Mouse (Mus musculus) C2C12 (cell line): ENCODE results near the gene A930017K11Rik. TPM values are rescaled to one million over a fixed set of nuclear protein-coding genes. Genes with fewer than 3 reads are reported as not detected.

Experiments used
- H3K27me3 ChIP-seq: one replicate; pipeline ENCODE4 v1.6.1; 2011; ENCODE audit not compliant: control insufficient read depth, insufficient read depth, insufficient read length
- H3K36me3 ChIP-seq: one replicate; pipeline ENCODE4 v1.6.1; 2011; ENCODE audit not compliant: control insufficient read depth, insufficient read depth
- H3K4me3 ChIP-seq: one replicate; pipeline ENCODE4 v1.5.1; 2011; ENCODE audit warnings: mild to moderate bottlenecking, control low read depth; ENCODE audit not compliant: poor library complexity, insufficient read depth, severe bottlenecking
- H3K79me2 ChIP-seq: one replicate; pipeline ENCODE4 v1.6.1; 2011; ENCODE audit not compliant: control insufficient read depth, insufficient read depth
- H3K79me3 ChIP-seq: one replicate; pipeline ENCODE4 v1.6.1; 2011; ENCODE audit warnings: low read depth, control low read depth
- H3ac ChIP-seq: one replicate; pipeline ENCODE3; 2011; ENCODE audit warnings: low read depth; ENCODE audit not compliant: control insufficient read depth, insufficient read length
- CEBPB ChIP-seq: IDR thresholded peaks from one replicate; pipeline ENCODE4 v1.6.1; 2011; ENCODE audit warnings: low read depth, mild to moderate bottlenecking, control low read depth, moderate library complexity
- CTCF ChIP-seq: IDR thresholded peaks from one replicate; pipeline ENCODE4 v1.5.1; 2011; ENCODE audit not compliant: control insufficient read depth, insufficient read depth, insufficient read length
- FOSL1 ChIP-seq: IDR thresholded peaks from one replicate; pipeline ENCODE4 v1.8.0; 2011; ENCODE audit warnings: mild to moderate bottlenecking, low read length; ENCODE audit not compliant: poor library complexity, insufficient read depth, severe bottlenecking
- MAX ChIP-seq: IDR thresholded peaks from one replicate; pipeline ENCODE4 v1.6.1; 2011; ENCODE audit warnings: mild to moderate bottlenecking, control low read depth
- MYOD1 ChIP-seq: IDR thresholded peaks from one replicate; pipeline ENCODE4 v1.6.1; 2011; ENCODE audit warnings: low read depth; ENCODE audit not compliant: control insufficient read depth, insufficient read length
- MYOG ChIP-seq: IDR thresholded peaks from one replicate; pipeline ENCODE4 v1.6.1; 2011; ENCODE audit not compliant: control insufficient read depth, insufficient read length; ENCODE audit errors: extremely low read depth
- USF1 ChIP-seq: IDR thresholded peaks from one replicate; pipeline ENCODE4 v1.6.1; 2011; ENCODE audit warnings: low read depth, mild to moderate bottlenecking, control low read depth, moderate library complexity
- polyA plus RNA-seq: library from polyadenylated mRNA; unstranded; fragments of >200 nt; fragmentation: generic; extraction: Trizol; gene quantifications from one replicate; pipeline ENCODE4 v1.2.1, GENCODE M21; 2012; ENCODE audit warnings: missing spikeins

The A930017K11Rik gene
- polyA plus RNA-seq, 1 experiment: 0.02 TPM

DNA sequence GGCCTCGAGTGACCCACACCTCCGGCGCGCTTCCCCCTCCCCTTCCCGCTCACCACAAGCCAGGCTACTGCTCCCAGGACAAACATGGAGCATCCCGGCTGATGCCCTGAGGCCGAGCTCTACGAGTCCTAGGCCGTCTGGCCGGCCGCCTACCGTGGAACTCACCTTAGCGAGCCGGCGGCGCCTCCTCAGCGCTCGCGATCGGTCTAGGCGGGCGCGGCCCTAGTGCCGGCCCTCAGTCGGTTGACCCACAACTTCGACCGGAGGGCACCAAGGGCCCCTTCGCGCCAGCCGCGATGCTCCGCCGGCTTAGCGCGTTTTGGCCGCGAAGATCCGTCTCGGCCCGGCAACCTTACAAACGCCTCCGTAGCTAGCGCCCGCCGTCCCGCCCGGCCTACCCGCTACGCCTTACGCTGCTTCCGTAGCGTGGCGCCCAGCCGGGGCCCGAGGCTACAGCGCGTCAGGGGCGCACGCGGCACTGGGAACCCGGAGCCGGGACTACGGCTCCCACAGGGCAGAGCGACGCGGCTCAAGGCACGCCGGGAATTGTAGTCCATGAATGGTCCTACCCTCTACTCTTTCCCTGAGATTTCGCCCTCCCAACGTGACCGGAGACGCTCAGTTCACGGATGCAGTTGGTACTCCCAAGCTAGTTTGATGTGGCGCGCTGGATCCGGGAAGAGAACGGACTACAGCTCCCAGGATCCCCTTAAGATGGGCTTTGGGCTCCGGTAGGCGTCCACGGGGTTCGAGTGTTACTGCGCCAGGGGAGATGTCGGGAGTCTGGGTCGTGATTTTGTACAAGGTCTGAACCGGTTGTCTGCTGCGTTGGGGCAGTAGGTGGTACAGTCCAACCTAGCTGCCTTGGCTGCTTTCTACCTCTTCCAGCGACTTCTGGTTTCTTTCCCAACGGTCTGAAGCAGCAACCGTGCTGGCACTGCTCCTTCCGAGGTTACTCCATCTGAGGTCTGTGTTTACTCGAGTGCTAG lies 33.2 kb upstream of the A930017K11Rik start, which contains the start of gene Capn15:
Capn15 (minus strand) TSS at position 491 of the 989 bp plus-strand sequence.
- Histone ChIP-seq H3K4me3 (peak within 1 kb of the TSS; percentile 86), H3K27me3 (no peaks in the 10 kb centered on the region), H3ac (peak within 1 kb of the TSS; percentile 74), H3K36me3 (peaks cover 5% of the 10 kb centered on the region), H3K79me2 (peaks cover 48% of the 10 kb centered on the region), H3K79me3 (peaks cover 44% of the 10 kb centered on the region)
- TF ChIP-seq MYOD1: no peak
- TF ChIP-seq USF1: peak; percentile 29
- peak; percentile 83 for TF ChIP-seq MAX

- H3K79me2 ChIP-seq: peaks cover 57% of the 10 kb centered on the region
- H3K36me3 ChIP-seq: peaks cover under 1% of the 10 kb centered on the region
- no peak for TF ChIP-seq MYOD1
- no peak for TF ChIP-seq USF1
- no peak for TF ChIP-seq CEBPB
- no peak for TF ChIP-seq MAX
- TF ChIP-seq MYOG: no peak
- H3K79me3 ChIP-seq: peaks cover 53% of the 10 kb centered on the region
- H3K27me3 ChIP-seq: no peaks in the 10 kb centered on the region
- peak overlapping the region; percentile 86 for H3K4me3 ChIP-seq
- H3ac ChIP-seq: peak overlapping the region; percentile 73
Observed at GRCm38 (mm10) chr17:25984556-25985305, 32.4 kb upstream of the A930017K11Rik start.

DNA sequence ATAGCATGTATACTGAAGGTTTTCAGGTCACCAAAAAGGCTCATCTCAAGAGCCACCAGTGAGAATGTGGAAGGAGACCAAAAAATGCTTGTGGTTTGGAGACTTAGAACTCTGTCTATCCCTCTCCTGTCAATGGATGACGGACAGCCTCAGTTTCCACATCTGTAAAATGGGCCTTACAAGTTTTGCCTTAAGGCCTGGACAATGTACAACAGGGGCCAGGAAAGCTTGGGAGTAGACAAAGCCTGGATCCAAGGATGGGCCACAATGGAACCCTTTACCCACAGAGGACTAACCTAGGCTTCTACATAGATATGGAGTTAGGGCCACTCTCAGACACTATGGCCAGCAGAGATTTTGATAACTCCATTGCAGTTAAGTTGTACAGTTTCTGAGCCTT lies 31.7 kb upstream of the A930017K11Rik start:
- no peaks in the 10 kb centered on the region for H3K36me3 ChIP-seq
- no peak overlapping the region for H3ac ChIP-seq
- peaks cover 64% of the 10 kb centered on the region for H3K79me2 ChIP-seq
- no peak for TF ChIP-seq MAX
- no peak for TF ChIP-seq MYOD1
- TF ChIP-seq FOSL1: no peak
- no peak for TF ChIP-seq CTCF
- no peak for TF ChIP-seq MYOG
- no peak for TF ChIP-seq CEBPB
- TF ChIP-seq USF1: no peak
- no peak overlapping the region for H3K4me3 ChIP-seq
- H3K27me3 ChIP-seq: no peaks in the 10 kb centered on the region
- H3K79me3 ChIP-seq: peaks cover 58% of the 10 kb centered on the region

- H3K27me3 ChIP-seq: no peaks in the 10 kb centered on the region
- peaks cover 70% of the 10 kb centered on the region for H3K79me3 ChIP-seq
- no peak overlapping the region for H3K4me3 ChIP-seq
- H3ac ChIP-seq: no peak overlapping the region
- peaks cover 75% of the 10 kb centered on the region for H3K79me2 ChIP-seq
- H3K36me3 ChIP-seq: no peaks in the 10 kb centered on the region
- TF ChIP-seq USF1 (no peak), FOSL1 (no peak), MAX (no peak)
Observed at GRCm38 (mm10) chr17:25982913-25983312, 30.5 kb upstream of the A930017K11Rik start.

DNA sequence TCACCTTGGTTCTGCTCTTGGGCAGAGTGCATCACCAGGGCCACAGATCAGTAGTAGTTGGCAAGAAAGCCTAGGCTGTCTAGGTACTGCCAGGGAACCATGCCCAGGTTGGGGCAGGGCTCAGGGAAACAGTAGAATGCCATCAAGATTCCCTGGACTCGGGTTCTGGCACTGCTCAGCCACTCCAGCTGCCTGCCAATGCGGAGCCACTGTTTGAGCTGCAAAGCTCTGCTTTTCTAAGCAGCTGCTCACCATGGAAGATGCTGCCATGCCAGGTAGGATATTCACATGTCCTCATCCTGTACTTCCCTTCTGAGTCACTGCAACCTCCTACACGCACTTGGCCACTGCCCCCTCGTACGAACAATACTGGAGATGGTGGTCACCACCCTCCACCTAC lies 28.5 kb upstream of the A930017K11Rik start:
- H3ac ChIP-seq: no peak overlapping the region
- H3K27me3 ChIP-seq: no peaks in the 10 kb centered on the region
- peaks cover 95% of the 10 kb centered on the region for H3K79me2 ChIP-seq
- no peak overlapping the region for H3K4me3 ChIP-seq
- H3K79me3 ChIP-seq: peaks cover 80% of the 10 kb centered on the region
- no peak for TF ChIP-seq MAX
- TF ChIP-seq CTCF: no peak
- no peak for TF ChIP-seq USF1
- no peak for TF ChIP-seq MYOD1
- TF ChIP-seq FOSL1: no peak
- TF ChIP-seq MYOG: no peak
- no peak for TF ChIP-seq CEBPB
- no peaks in the 10 kb centered on the region for H3K36me3 ChIP-seq
